Mouse (Mus musculus): ENCODE measurements around the gene Gm281.

GRCm38 (mm10) chr14:13778383-13778782, 135.9 kb downstream of the Gm281 start:
- TF ChIP-seq TAL1 (IDR thresholded peaks at IDR 0.05; ENCODE audit: low read length) (no peak), GATA1 (IDR thresholded peaks at IDR 0.05; ENCODE audit: low read length) (no peak)

Measured in erythroblast, embryonic 14.5 days (primary cell).